Mouse (Mus musculus) neutrophil, adult 5-6 weeks (primary cell): Measurements from ENCODE around the gene Rapgef5. TPM values are rescaled to one million over a fixed set of nuclear protein-coding genes. Genes with fewer than 3 reads are reported as not detected.
A peak's percentile ranks its signal among the peaks of the same experiment; 100 is the strongest.

Experiments used
- ATAC-seq: fragments of 151-379, 151-347 bp; 2 replicates; pipeline ENCODE4 v1.8.0; 2017; ENCODE audit warnings: mild to moderate bottlenecking, moderate TSS enrichment; ENCODE audit not compliant: insufficient number of reproducible peaks, poor library complexity, low FRiP score, severe bottlenecking; ENCODE audit errors: extremely low read depth
- total RNA-seq: library from RNA; stranded (forward); fragments of 200-1000 nt; gene quantifications from 2 replicates; pipeline ENCODE4 v1.2.3, GENCODE M21; 2017

Gene Rapgef5
- total RNA-seq, 1 experiment from 2014 or later = 13.7 TPM

GRCm38 (mm10) chr12:117737332-117738031 is 221.2 kb downstream of the Rapgef5 start:
- no peak for ATAC-seq

GRCm38 (mm10) chr12:117742487-117742886 is 226.2 kb downstream of the Rapgef5 start:
- no peak for ATAC-seq

- ATAC-seq = 0 out of 2 replicates have a peak, but pooled peaks have one; percentile 9
These were observed 228.6 kb downstream of the Rapgef5 start for GRCm38 (mm10) chr12:117744580-117745483.

DNA sequence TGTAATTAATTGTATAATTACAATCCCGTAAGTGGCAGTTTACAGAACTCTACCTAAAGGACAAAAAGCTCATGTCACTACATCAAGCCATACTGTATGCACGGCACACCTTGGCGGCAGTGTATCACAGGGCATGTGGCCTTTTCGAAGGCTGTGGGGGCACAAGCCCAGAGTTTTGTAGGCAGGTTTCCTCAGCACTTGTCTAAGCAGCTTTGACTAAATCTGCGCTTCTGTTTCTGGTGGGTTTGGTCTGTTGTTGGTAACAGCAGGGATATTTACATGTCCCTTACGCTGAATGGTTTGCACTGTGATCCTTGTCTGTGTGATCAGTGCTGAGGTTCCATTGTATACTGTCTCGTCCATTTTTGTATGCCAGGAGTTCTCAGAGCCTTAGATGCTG is 230.3 kb downstream of the Rapgef5 start:
- no peak for ATAC-seq

GRCm38 (mm10) chr12:117751045-117751444 is 234.8 kb downstream of the Rapgef5 start:
- ATAC-seq = no peak

- ATAC-seq = no peak
These were observed 235.5 kb downstream of the Rapgef5 start for GRCm38 (mm10) chr12:117751520-117752383.

GRCm38 (mm10) chr12:117756010-117756409 is 239.7 kb downstream of the Rapgef5 start:
- ATAC-seq = no peak

DNA sequence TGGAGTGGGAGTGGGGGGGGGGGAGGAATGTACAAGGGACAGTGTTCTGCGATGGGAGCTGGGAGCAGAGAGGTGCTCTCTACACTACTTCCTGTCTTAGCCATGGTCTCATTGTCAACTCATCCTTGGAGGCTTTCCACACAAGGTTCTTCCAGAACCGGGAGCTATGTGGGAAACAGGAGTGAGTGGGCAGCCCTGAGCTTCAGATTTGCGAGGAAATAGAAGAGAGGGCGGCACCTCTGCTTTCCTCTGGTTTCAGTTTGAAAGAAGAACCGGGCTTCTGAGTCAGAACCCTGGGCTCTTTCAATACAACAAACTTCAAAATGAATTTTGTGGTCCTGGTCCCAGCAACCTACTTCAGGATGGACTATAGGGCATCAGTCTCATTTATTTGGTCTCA is 244.1 kb downstream of the Rapgef5 start:
- ATAC-seq = no peak

GRCm38 (mm10) chr12:117760846-117761245 is 244.6 kb downstream of the Rapgef5 start:
- no peak for ATAC-seq

GRCm38 (mm10) chr12:117761698-117762097 is 245.4 kb downstream of the Rapgef5 start:
- no peak for ATAC-seq

DNA sequence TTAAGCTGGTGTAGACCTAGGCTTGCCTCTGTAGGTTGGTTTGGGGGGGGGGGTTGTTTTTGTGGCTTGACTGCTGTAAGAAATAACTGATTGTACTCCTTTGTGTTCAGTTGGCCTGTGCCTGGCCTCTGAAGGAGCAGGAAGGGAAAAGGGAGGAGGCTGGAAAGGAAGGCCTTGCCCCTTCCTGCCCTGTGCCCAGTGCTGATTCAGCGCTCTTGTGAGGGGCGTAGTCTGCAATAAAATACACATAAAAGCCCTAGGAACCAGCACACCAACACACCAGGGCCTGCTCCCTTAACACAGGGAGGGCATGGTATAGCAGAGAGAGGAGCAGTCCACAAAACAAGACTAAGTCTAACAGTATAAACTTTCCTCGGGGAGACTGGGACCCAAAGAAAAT is 247.0 kb downstream of the Rapgef5 start:
- no peak for ATAC-seq

GRCm38 (mm10) chr12:117764839-117765238 is 248.6 kb downstream of the Rapgef5 start:
- ATAC-seq = peak; percentile 85

GRCm38 (mm10) chr12:117769113-117769512 is 252.8 kb downstream of the Rapgef5 start:
- ATAC-seq = 0 out of 2 replicates have a peak, but pooled peaks have one; percentile 34

DNA sequence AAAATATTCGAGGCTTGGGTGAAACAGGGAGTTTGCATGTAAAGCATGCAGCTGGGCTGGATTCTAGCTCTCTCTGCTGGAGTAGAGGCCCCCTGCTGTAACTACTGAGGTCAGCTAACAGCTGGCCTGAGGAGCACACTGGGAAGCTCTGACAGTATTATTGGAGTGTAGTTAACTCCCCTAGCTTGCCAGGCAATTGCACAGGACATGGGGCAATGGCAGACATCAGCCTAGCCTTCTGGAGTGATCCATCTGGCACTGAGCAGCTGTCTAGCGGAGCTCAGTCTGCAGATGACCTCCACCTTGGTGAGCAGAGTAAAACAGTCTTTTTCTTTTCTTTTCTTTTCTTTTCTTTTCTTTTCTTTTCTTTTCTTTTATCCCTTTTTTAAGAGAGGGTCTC is 253.9 kb downstream of the Rapgef5 start:
- no peak for ATAC-seq

DNA sequence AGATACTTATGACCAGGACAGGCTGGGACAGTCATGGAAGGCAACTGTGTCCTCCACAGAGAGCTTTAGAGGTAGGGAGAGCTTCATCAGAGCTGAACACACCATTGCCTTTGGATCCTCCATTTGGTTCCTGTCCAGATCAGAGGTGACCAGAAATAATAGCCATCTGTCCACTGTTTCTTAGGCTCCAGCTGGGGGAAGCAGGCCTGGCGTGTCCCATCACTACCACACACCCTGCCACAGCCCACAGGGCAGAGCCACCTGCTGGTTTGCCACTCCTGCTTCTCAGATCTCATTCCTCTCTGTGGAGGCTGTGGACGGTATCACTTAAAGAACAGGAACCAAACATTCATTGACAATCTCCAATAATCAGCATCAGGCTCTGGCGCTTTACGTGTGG is 254.9 kb downstream of the Rapgef5 start:
- ATAC-seq = no peak

DNA sequence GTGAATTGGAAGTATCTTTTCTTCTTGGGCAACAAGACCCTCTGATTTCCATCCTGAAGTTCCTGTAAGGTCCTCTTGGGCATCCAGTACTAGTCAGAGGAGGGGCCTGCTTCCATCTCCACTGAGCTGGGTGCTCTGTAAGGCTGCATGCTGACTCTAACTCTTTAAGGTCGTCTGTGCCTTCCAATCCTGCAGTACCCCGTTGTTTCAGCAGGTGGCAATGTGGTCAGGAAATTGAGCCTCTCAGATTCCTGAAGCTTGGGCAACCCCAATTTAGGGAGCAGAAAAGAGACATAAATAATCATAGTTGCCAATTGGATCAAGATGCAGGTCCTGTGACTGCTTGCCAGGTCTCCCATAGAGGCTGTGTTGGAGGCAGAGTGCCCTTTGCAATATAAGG is 256.4 kb downstream of the Rapgef5 start:
- ATAC-seq = peak; percentile 44; the same call in 1 of the 2 replicates

GRCm38 (mm10) chr12:117776841-117777240 is 260.6 kb downstream of the Rapgef5 start:
- ATAC-seq = no peak

DNA sequence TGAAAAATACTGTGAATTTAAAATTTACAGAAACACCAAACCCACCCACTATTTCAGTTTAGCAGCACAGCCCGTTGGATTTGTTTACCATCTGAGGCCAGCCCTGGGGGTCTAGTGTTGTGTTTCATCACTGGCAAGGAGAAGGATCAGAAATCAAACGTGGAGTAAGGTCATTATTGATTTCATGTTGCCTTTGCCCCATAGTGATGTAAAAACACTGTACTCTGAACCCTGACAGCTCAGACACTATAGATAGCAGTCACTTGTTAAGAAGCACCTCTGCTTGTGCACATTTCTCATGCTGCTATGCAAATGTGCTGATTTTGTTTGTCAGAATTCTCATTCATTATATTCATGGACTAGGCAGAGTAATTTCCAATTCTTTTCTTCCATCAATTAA is 265.1 kb downstream of the Rapgef5 start:
- ATAC-seq = no peak

DNA sequence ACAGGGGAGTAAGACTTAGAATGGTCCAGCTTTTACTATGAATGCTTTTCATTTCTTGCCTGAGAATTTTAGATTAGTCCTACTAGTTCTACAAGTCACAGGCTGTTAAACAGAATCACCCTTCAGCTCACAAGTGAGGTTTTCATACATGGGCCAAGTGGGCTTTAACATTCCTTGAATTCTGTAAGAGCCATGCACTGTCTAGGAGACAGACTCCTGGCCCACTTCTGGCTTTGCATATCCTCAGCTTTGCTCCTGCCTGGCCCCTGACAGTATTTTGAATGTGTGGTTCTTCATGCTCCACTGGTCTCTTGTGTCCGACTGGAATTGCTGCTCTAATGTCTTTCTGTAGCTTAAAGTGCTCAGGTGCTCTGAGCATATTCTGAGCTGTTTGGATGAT is 267.1 kb downstream of the Rapgef5 start:
- ATAC-seq = no peak
